Mouse (Mus musculus): ENCODE measurements around the gene Hs2st1.

Gene Hs2st1

GRCm38 (mm10) chr3:144570816-144571487 lies 971 bp upstream of the Hs2st1 start:
- no peak for TF ChIP-seq GATA4 (IDR thresholded peaks at IDR 0.05; ENCODE audit: insufficient replicate concordance, low read length)

DNA sequence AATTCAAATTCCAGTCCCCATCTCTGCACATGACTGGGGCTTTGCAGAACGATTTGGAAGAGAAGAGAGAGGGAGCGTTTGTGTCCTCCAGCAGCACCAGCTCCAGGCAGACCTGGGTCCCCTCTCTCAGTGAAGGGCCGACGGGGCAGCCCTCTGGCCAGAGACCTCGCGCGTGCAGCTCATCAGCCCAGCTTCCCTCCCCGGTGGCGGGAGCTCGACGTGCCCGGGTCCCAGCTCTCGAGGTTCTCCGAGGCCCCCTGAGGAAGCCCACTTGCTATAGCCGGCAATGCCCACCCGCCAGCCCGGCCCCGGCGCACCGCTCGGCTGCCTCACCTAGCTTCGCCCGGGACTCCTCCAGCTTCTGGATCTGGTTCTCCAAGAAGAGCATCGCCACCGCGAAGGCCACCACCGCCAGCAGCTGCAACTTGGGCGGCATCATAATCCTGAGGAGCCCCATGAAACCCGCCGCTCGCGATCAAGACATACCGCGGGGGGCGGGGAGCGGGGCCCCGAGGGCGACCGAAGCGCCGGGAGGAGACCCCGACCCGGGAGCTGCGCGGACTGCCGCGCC lies 495 bp downstream of the Hs2st1 start:
- TF ChIP-seq GATA4 (IDR thresholded peaks at IDR 0.05; ENCODE audit: insufficient replicate concordance, low read length) = no peak

DNA sequence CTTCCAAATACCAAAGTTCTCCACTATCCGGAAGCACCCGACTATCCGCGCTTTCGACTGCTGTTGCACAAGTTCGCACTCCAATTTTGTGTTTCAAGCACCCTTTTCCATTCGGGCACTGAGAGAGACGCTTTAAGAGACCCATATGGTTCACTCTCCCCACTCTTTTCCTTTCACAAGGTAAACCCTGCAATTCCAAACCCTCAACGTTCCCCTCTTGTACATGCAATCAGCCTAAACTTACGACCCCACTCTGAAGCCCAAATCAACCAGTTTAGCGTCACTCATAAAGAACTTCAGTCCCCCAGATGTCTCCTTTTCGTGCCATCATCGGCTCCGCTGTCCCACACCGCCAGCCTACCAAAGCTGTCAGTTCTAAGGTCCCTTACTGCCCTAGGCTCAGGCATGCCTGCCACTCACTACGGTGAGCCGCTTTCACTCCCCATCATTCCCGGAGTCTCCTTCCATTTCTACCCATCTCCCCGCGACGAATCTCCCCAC lies 1.1 kb downstream of the Hs2st1 start:
- TF ChIP-seq GATA4 (IDR thresholded peaks at IDR 0.05; ENCODE audit: insufficient replicate concordance, low read length) = no peak

DNA sequence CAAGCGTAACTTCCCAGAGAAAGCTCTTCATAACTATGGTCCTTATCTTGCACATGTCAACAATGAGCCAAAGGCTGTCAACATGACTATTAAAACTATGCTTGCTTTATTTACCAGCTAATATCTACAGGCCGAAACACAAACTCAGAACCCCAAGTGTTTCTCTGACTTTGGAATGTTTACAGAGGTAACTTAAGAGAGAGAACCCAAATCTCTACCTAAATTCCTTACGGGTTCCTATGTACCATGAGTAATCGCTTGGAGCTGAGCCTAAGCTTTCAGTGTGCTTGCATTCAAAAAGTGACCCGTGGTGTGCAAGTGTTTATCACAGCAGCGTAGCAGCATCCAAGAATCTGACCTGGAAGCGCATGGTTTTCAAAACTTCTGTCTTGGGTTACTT lies 4.8 kb downstream of the Hs2st1 start:
- TF ChIP-seq GATA4 (IDR thresholded peaks at IDR 0.05; ENCODE audit: insufficient replicate concordance, low read length) = no peak

GRCm38 (mm10) chr3:144563916-144564315 lies 6.1 kb downstream of the Hs2st1 start:
- TF ChIP-seq GATA4 (IDR thresholded peaks at IDR 0.05; ENCODE audit: insufficient replicate concordance, low read length) = no peak

DNA sequence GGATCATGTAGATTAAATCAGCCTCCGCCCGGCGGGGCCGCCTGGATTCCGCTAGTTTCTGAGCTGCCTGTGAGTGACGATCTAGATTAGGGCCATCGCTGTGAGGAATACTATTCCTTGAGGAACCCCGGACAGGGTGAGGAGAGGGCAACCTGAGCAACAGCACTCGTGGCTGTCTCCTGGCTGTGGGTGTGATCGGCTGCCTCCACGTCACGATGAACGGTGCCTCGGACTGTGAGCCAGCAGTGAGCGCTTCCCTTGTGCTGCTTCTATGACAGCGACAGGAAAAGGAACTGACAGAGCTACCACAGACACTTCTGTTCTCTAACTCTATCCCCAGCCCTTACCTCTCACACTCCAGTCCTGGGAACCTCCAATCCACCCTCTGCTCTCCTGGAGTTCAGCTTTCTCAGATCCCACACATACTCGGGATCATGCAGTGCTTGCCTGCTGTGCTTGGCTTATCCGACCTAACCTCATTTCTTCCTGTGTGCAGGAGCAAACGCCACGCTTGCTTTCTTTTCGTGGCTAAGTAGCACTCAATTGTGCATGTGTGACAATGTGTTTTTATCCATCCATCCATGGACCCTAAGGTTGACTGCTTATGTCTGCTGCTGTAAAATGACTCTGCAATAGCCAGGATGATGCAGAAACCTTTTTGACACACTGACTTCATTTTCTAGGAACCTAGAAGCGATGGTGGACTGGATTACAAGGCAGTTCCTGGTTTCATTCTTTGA lies 8.3 kb downstream of the Hs2st1 start:
- no peak for TF ChIP-seq GATA4 (IDR thresholded peaks at IDR 0.05; ENCODE audit: insufficient replicate concordance, low read length)

DNA sequence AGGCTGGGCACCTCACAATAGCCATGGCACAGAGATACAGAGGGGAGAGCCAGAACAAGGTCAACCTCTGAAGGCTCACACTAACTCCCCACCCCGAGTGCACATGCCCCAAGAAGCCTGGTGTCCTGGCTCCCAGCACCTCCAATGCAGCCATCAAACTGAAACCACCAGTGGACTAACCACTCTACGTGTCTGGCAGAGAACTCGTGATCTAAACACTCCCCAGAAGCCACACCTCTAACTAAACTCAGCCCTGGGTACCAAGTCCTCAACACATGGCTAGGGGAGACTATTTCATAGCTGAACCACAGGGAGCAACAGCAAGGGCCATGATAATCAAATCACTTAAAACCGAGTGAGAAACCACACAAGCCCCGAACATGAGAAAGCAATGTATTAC lies 11.7 kb downstream of the Hs2st1 start:
- TF ChIP-seq GATA4 (IDR thresholded peaks at IDR 0.05; ENCODE audit: insufficient replicate concordance, low read length) = no peak

- no peak for TF ChIP-seq GATA4 (IDR thresholded peaks at IDR 0.05; ENCODE audit: insufficient replicate concordance, low read length)
These were observed 13.2 kb downstream of the Hs2st1 start for GRCm38 (mm10) chr3:144556625-144557324.

DNA sequence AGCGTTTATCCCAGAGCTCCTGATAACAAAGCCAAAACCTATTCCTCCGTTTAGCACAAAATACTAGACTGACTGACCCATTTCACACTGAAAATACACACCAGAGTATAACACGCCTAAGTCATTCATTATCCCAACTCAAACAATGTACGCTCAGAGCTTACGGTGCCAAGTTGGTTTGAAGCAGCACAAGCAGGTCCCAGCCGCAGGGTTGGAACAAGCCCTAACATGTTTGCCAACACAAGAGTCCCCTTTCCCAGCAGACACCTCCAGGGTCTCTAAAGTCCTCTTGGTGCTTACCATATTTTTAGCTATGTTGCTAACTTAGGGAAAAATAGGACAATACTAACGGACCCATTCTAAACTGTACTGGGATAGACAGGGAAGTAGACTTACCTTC lies 14.8 kb downstream of the Hs2st1 start:
- TF ChIP-seq GATA4 (IDR thresholded peaks at IDR 0.05; ENCODE audit: insufficient replicate concordance, low read length) = no peak

GRCm38 (mm10) chr3:144554503-144554902 lies 15.5 kb downstream of the Hs2st1 start:
- no peak for TF ChIP-seq GATA4 (IDR thresholded peaks at IDR 0.05; ENCODE audit: insufficient replicate concordance, low read length)

DNA sequence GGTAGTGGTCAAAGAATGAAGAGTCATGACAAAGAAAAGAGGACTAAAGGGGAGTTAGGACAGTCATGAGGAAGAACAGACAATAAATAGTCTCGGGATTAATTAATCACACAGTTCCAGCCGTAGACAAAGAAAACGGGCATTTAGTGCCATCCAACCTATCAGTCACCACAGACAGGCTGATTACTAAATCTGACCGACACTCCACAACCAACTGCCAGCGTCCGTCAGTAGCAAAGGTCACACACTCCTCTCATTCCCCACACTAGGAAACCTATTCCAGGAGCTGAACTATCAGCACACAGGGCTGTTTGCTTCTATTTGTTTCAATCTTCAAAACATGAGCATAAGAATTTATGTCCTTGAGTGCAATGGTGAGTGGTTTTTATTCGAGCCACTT lies 16.0 kb downstream of the Hs2st1 start:
- no peak for TF ChIP-seq GATA4 (IDR thresholded peaks at IDR 0.05; ENCODE audit: insufficient replicate concordance, low read length)

GRCm38 (mm10) chr3:144551416-144551815 lies 18.6 kb downstream of the Hs2st1 start:
- TF ChIP-seq GATA4 (IDR thresholded peaks at IDR 0.05; ENCODE audit: insufficient replicate concordance, low read length) = no peak

DNA sequence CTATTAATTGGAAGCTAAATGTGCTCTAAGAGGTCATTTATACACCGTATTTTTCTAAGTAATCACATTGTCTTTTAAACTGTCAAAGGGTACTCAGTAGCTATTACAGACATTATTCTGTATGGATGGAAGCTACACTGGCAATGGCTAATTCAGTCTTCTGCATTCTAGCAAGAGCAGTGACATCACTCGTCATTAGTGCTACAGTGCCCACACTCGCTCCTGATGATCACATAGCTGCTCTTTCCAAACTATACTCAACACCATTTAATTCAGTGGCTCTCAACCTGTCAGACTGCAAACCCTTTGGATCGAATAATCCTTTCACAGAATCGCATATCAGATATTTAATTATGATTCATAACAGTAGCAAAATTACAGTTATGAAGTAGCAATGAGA lies 19.3 kb downstream of the Hs2st1 start:
- TF ChIP-seq GATA4 (IDR thresholded peaks at IDR 0.05; ENCODE audit: insufficient replicate concordance, low read length) = no peak

GRCm38 (mm10) chr3:144550036-144550435 lies 19.9 kb downstream of the Hs2st1 start:
- TF ChIP-seq GATA4 (IDR thresholded peaks at IDR 0.05; ENCODE audit: insufficient replicate concordance, low read length) = no peak

DNA sequence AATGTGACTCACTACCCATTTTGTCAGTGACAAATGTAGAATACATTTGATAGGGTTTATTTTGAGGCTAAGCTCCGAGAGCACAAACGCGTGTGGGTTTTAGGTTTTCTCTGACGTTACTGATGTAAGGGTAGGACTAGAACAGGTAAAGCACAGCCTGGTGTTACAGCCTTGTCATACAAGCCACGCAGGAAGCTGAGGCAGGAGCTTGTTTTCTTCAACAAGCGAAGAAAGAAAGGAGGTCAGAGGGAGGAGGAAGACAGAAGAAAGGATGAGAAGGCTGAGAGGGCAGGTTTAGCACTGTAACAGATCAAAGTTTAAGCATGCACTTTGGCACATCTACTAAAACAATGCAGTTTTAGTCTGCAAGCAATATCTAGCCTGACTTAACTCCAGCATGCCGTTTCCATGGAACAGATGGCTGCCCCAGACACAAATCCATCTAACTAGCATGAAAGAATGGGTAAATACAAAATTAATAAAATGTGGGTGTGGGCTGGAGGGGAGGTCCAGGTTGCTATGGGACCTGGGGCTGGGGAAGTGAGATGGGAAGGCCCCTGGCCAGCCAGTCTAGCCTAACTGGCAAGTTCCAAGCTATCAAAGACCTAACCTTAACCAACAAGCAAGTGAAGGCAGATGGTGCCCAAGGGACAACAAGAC lies 21.7 kb downstream of the Hs2st1 start:
- no peak for TF ChIP-seq GATA4 (IDR thresholded peaks at IDR 0.05; ENCODE audit: insufficient replicate concordance, low read length)
